Mouse (Mus musculus) thymus, postnatal 36 days (tissue): Measurements from ENCODE around the gene Tnfsf15.

Experiments used
- DNase-seq, 2 experiments: peaks; one replicate each; pipeline ENCODE4 v3.0.0; 2022; ENCODE audit warnings: mixed read lengths in 2 of 2

Gene Tnfsf15

DNA sequence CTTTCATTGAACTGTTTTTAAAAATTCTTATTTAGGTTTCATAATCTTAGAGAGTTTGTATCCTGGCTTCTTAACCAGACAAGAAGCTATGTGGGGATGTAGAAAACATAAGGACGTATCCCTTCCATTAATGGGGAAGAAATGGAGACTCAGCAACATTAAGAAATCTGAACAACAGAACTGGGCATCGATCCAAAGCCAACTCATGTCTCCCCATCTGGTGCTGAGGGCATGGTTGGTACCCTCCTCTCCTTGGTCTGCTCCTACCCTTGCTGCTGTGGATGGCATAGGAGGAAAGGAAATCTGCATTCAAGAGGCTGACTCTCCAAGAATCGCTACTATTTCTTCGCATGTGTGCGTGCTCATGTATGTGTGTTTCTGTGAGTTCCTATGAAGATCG, 61.2 kb downstream of the Tnfsf15 start:
- no peak for DNase-seq

DNA sequence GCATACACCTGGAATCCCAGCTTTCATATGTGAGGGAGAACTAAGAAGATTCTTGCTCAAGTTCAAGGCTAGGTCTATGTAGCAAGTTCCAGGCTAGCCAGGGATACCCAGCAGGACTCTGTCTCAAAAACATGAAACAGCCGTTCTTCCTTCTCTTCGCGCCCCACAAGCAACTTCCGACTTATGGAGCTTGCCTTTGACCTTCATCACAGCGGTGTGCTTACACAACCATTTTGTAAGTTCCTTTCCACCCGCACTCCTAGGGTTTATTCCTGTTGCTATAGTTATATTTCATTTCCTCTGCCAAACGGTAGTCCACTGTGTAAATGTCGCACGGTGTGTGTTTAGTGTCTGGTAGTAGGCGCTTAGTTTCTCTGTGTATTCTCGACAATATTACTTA, 61.9 kb downstream of the Tnfsf15 start:
- DNase-seq: no peak

GRCm38 (mm10) chr4:63682441-63682840, 62.5 kb downstream of the Tnfsf15 start:
- DNase-seq: no peak

DNA sequence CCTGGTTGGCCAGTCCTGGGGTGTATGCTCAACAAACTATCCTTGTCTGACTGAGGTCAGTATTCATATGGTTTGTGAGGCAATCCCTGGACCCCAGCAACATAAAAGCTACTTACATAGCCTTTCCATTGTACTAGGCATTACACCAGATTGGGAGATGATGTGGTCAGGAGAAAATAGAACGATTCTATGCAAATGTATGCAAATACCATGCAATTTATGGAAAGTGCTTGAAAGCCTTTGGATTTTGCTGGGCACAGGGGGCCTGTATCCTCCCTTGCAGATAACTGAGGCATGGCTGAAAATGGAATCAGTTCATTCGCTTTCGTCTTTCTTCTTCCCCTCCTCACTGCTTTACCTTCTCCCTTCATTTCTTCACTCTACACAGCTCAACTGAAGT, 63.4 kb downstream of the Tnfsf15 start:
- no peak for DNase-seq
